Mouse (Mus musculus): ENCODE data around the gene Kremen1. TPM values are rescaled to one million over a fixed set of nuclear protein-coding genes. Genes with fewer than 3 reads are reported as not detected.

Gene Kremen1
- polyA plus RNA-seq (2015; fragmentation: Illumina TruSeq; extraction: RNeasy Lipid Tissue Mini Kit (QIAGEN cat#74804); ENCODE audit: low read depth, low replicate concordance): 10.8 TPM

DNA sequence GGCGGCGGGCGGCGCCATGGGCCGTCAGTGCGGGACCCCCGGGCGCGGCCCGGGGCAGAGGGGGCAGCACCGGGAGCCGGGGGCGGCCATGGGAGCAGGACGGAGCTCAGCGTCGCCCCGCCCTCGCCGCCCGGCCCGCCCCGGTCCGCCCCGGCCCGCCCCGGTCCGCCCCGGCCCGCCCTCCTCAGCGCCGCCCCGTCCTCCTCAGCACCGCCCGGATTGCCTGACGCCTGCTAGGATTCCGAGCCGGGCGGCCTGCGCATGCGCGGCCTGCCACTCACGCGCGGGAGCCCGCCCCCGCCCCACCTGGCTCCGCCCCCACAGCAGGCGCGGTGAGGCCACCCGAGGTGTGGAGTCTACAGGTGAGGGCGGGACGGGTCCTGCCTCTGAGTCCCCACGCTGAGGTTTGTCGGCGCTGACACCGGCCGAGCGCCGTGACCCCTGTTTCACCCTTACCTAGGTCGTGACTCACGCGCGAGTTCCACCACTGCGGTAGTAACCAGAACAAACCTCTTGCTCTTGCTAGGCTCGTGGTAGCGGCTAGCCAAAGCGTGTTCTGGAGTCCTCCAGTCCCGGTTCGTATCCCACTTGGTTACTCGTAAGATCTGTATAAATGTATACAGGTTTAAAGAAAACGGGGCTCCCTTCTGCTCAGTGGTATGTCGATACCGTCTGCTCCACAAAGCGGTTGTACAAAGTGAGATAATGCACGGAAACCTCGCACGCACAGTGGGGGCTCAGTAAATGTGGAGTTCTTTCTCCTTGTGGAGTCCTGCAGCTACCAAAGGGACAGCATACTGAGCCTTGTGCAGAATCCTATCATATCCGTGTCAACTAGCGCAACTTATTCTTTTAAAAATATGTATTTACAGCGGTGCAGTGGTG is at the start of gene Kremen1:
TSS of gene Kremen1 (minus strand) at position 51 of the 885 bp plus-strand sequence.

DNA sequence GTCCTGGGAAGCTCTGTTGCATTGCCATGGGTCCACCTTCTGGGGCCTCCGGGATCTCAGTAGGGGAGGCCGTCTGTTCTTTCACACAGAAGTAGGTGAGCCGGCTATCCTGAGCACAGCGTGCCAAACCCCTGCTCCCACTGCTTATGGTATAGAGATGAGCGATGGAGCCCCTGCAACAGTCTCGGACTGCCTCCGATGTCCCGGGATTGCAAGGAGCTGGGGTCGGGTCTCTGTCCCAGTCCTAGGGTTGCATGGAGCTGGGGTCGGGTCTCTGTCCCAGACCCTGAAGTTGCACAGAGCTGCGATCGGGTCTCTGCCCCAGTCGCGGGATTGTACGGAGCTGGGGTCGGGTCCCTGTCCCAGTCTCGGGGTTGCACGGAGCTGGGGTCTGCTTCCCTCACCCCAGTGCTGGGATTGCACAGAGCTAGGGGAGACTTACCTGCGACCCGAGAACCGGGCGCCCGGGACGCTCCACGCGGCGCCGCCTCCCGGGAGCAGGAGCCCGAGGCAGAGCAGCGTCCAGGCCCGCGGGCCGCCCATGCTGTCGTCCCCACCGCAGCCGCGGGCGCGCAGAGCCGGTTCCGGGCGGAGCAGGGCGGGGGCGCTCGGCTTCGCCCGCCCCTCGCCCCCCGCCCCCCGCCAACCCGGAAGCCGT is 109.5 kb downstream of the Kremen1 start, which contains the start of gene Emid1:
TSS of gene Emid1 (minus strand) at position 578 of the 658 bp plus-strand sequence.

Other genes with a start within 250 kb of the Kremen1 start
- 54.3 TPM for gene Rasl10a, start 203.4 kb downstream of the Kremen1 start, polyA plus RNA-seq (2015; fragmentation: Illumina TruSeq; extraction: RNeasy Lipid Tissue Mini Kit (QIAGEN cat#74804); ENCODE audit: low read depth, low replicate concordance)
- 61.8 TPM for gene Gas2l1, start 196.2 kb downstream of the Kremen1 start, polyA plus RNA-seq (2015; fragmentation: Illumina TruSeq; extraction: RNeasy Lipid Tissue Mini Kit (QIAGEN cat#74804); ENCODE audit: low read depth, low replicate concordance)
- gene Rhbdd3, start 162.6 kb downstream of the Kremen1 start, polyA plus RNA-seq (2015; fragmentation: Illumina TruSeq; extraction: RNeasy Lipid Tissue Mini Kit (QIAGEN cat#74804); ENCODE audit: low read depth, low replicate concordance): 21.1 TPM
- gene Ewsr1, start 162.3 kb downstream of the Kremen1 start, polyA plus RNA-seq (2015; fragmentation: Illumina TruSeq; extraction: RNeasy Lipid Tissue Mini Kit (QIAGEN cat#74804); ENCODE audit: low read depth, low replicate concordance): 299 TPM
- 5.5 TPM for gene Emid1, start 109.3 kb downstream of the Kremen1 start, polyA plus RNA-seq (2015; fragmentation: Illumina TruSeq; extraction: RNeasy Lipid Tissue Mini Kit (QIAGEN cat#74804); ENCODE audit: low read depth, low replicate concordance)
- 6.5 TPM for gene Znrf3, start 183.3 kb upstream of the Kremen1 start, polyA plus RNA-seq (2015; fragmentation: Illumina TruSeq; extraction: RNeasy Lipid Tissue Mini Kit (QIAGEN cat#74804); ENCODE audit: low read depth, low replicate concordance)

Data from brain, adult 10 weeks (tissue).